Mouse (Mus musculus): Measurements from ENCODE around the gene Crispld2. TPM values are rescaled to one million over a fixed set of nuclear protein-coding genes. Genes with fewer than 3 reads are reported as not detected.

Gene Crispld2
- total RNA-seq, 2 experiments from 2014 or later, result 21.7 to 25.7 TPM

GRCm38 (mm10) chr8:119994556-119994955 lies 2.3 kb downstream of the Crispld2 start:
- intact Hi-C loops (cut with DNase I), result no loop called here
- no peak for DNase-seq (ENCODE audit: low spot score)

- DNase-seq (ENCODE audit: low spot score), result no peak
- intact Hi-C loops (cut with DNase I), result no loop called here
These were observed 5.0 kb downstream of the Crispld2 start for GRCm38 (mm10) chr8:119997266-119997665.

- DNase-seq (ENCODE audit: low spot score), result no peak
- intact Hi-C loops (cut with DNase I), result loop anchor here (5.0 kb wide), 1 partner anchor 42 kb away; no protein-coding TSS in a partner anchor
These were observed 8.2 kb downstream of the Crispld2 start for GRCm38 (mm10) chr8:120000461-120000860.

- DNase-seq (ENCODE audit: low spot score), result no peak
- intact Hi-C loops (cut with DNase I), result loop anchor here (5.0 kb wide), 1 partner anchor 41 kb away; no protein-coding TSS in a partner anchor
These were observed 9.5 kb downstream of the Crispld2 start for GRCm38 (mm10) chr8:120001712-120002111.

- no peak for DNase-seq (ENCODE audit: low spot score)
- intact Hi-C loops (cut with DNase I), result loop anchor here (5.0 kb wide), 1 partner anchor 40 kb away; no protein-coding TSS in a partner anchor
These were observed 10.1 kb downstream of the Crispld2 start for GRCm38 (mm10) chr8:120002348-120002747.

GRCm38 (mm10) chr8:120004154-120004702 lies 12.0 kb downstream of the Crispld2 start:
- peak; percentile 34 for DNase-seq (ENCODE audit: low spot score)
- intact Hi-C loops (cut with DNase I), result loop anchor here (5.0 kb wide), 1 partner anchor 38 kb away; no protein-coding TSS in a partner anchor

GRCm38 (mm10) chr8:120004705-120005381 lies 12.6 kb downstream of the Crispld2 start:
- DNase-seq (ENCODE audit: low spot score), result no peak
- intact Hi-C loops (cut with DNase I), result loop anchor here (5.0 kb wide), 1 partner anchor 37 kb away; no protein-coding TSS in a partner anchor

GRCm38 (mm10) chr8:120006645-120007160 lies 14.5 kb downstream of the Crispld2 start:
- no peak for DNase-seq (ENCODE audit: low spot score)

GRCm38 (mm10) chr8:120007178-120007577 lies 14.9 kb downstream of the Crispld2 start:
- intact Hi-C loops (cut with DNase I), result no loop called here
- DNase-seq (ENCODE audit: low spot score), result no peak

More at GRCm38 (mm10) chr8:120006645-120007160, 14.5 kb downstream of the Crispld2 start:
- intact Hi-C loops (cut with DNase I), result no loop called here

- DNase-seq (ENCODE audit: low spot score), result no peak
- intact Hi-C loops (cut with DNase I), result no loop called here
These were observed 17.0 kb downstream of the Crispld2 start for GRCm38 (mm10) chr8:120009284-120009683.

- DNase-seq (ENCODE audit: low spot score), result no peak
- intact Hi-C loops (cut with DNase I), result no loop called here
These were observed 20.3 kb downstream of the Crispld2 start for GRCm38 (mm10) chr8:120012491-120012890.

GRCm38 (mm10) chr8:120012927-120013326 lies 20.7 kb downstream of the Crispld2 start:
- no peak for DNase-seq (ENCODE audit: low spot score)
- intact Hi-C loops (cut with DNase I), result no loop called here

GRCm38 (mm10) chr8:120014267-120015023 lies 22.2 kb downstream of the Crispld2 start:
- intact Hi-C loops (cut with DNase I), result no loop called here
- DNase-seq (ENCODE audit: low spot score), result no peak

GRCm38 (mm10) chr8:120015916-120016315 lies 23.7 kb downstream of the Crispld2 start:
- intact Hi-C loops (cut with DNase I), result no loop called here

GRCm38 (mm10) chr8:120016424-120016823 lies 24.2 kb downstream of the Crispld2 start:
- DNase-seq (ENCODE audit: low spot score), result no peak
- intact Hi-C loops (cut with DNase I), result no loop called here

More at GRCm38 (mm10) chr8:120015916-120016315, 23.7 kb downstream of the Crispld2 start:
- no peak for DNase-seq (ENCODE audit: low spot score)

- DNase-seq (ENCODE audit: low spot score), result no peak
- intact Hi-C loops (cut with DNase I), result no loop called here
These were observed 25.1 kb downstream of the Crispld2 start for GRCm38 (mm10) chr8:120017349-120017748.

GRCm38 (mm10) chr8:120017786-120018185 lies 25.5 kb downstream of the Crispld2 start:
- no peak for DNase-seq (ENCODE audit: low spot score)
- intact Hi-C loops (cut with DNase I), result no loop called here

GRCm38 (mm10) chr8:120018379-120018778 lies 26.1 kb downstream of the Crispld2 start:
- DNase-seq (ENCODE audit: low spot score), result no peak
- intact Hi-C loops (cut with DNase I), result no loop called here

- no peak for DNase-seq (ENCODE audit: low spot score)
- intact Hi-C loops (cut with DNase I), result no loop called here
These were observed 27.1 kb downstream of the Crispld2 start for GRCm38 (mm10) chr8:120019297-120019696.

- no peak for DNase-seq (ENCODE audit: low spot score)
- intact Hi-C loops (cut with DNase I), result no loop called here
These were observed 28.1 kb downstream of the Crispld2 start for GRCm38 (mm10) chr8:120020298-120020697.

All from heart, postnatal 25 days (tissue).